Mouse (Mus musculus) hindbrain, embryonic 16.5 days (tissue): ENCODE measurements around the gene Il10rb. TPM values are rescaled to one million over a fixed set of nuclear protein-coding genes. Genes with fewer than 3 reads are reported as not detected.

Experiments used
- ATAC-seq: fragments of 200-750 bp; cut with Nextera tagmentation; 2 replicates; pipeline ENCODE4 v1.8.0; 2017; ENCODE audit warnings: moderate TSS enrichment, moderate library complexity
- H3K27ac ChIP-seq: fragments of 300-500 bp; sonication (generic); 2 replicates; pipeline ENCODE4 v1.5.1; 2014; ENCODE audit warnings: low read depth, mild to moderate bottlenecking, control low read depth, low read length, moderate library complexity
- H3K27me3 ChIP-seq: fragments of 300-500 bp; sonication (generic); replicated peaks from 2 replicates; pipeline ENCODE4 v1.6.1; 2014; ENCODE audit warnings: low read length; ENCODE audit not compliant: control insufficient read depth, insufficient read depth
- H3K36me3 ChIP-seq: fragments of 300-500 bp; sonication (generic); 2 replicates; pipeline ENCODE4 v1.6.1; 2014; ENCODE audit warnings: mild to moderate bottlenecking, low read length, moderate library complexity, mixed read lengths; ENCODE audit not compliant: control insufficient read depth, insufficient read depth
- H3K4me1 ChIP-seq: fragments of 300-500 bp; sonication (generic); 2 replicates; pipeline ENCODE4 v1.6.1; 2014; ENCODE audit warnings: low read depth, low read length; ENCODE audit not compliant: control insufficient read depth, insufficient read depth
- H3K4me2 ChIP-seq: fragments of 300-500 bp; sonication (generic); 2 replicates; pipeline ENCODE4 v1.6.1; 2014; ENCODE audit warnings: mild to moderate bottlenecking, low read length, control low read depth, moderate library complexity
- H3K4me3 ChIP-seq: fragments of 300-500 bp; sonication (generic); 2 replicates; pipeline ENCODE4 v1.5.1; 2014; ENCODE audit warnings: mild to moderate bottlenecking, low read length, control low read depth, moderate library complexity
- H3K9ac ChIP-seq: fragments of 300-500 bp; sonication (generic); 2 replicates; pipeline ENCODE4 v1.6.1; 2014; ENCODE audit warnings: low read depth, mild to moderate bottlenecking, control low read depth, low read length, moderate library complexity
- H3K9me3 ChIP-seq: fragments of 300-500 bp; sonication (generic); 2 replicates; pipeline ENCODE4 v1.6.1; 2014; ENCODE audit warnings: mild to moderate bottlenecking, low read length, moderate library complexity; ENCODE audit not compliant: control insufficient read depth
- WGBS: fragments of 180-500 bp; shearing (Covaris S2); extraction: QIAGEN DNeasy Blood & Tissue Kit; methylation state at CpG from one replicate; pipeline ENCODE4 v1.1.7; 2014; 5-methylcytosine and 5-hydroxymethylcytosine counted together
- polyA plus RNA-seq: library from polyadenylated mRNA; unstranded; fragments of >200 nt; fragmentation: Nextera tagmentation; extraction: Ambion mirVana; gene quantifications from 2 replicates; pipeline ENCODE4 v1.2.1, GENCODE M21; 2015

The Il10rb gene
- 14.8 and 16.7 TPM in 2 replicates for polyA plus RNA-seq

DNA sequence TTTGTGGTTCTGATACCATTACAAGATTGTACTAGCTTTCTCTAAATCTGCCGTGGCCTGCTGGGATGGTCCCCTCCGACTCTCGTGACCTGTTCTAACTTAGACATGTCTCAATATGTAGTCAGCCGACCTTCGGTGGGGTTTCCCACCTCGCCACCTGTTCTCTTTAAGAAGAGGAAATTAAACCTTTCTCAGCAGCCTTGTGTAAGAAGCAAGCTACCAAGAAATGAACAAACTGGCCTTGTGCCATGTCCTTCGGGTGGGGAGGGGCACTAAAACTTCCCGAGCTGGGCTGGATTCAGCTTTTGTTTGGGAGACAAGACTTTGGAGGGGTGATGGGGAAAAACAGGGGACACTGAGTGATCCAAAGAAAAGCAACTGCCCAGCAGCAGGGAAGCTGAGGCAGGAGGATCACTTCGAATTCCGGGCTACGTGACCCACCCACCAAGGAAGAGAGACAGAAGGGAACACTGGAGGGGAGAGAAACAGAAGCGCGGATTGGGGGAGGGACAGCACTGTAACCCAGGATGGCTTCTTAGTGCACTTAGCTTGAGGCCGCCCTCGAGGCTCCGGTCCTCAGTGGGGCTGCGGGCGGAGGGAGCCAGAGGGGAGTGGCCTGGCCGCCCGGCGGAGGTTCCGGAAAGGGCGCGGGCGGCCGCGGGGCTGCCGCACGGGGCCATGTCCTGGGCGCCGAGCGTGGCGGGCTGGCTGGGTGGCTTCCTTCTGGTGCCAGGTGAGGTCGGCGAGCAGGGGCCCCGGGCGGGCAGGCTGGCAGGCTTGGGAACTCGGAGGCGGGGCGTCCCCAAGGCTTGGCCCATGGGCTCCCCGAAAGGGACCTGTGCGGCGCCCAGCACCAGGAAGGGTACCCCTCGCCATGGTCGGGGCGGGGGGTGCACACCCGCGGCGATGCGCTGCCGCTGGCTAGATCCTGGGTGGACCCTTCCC, at the start of gene Il10rb:
Gene Il10rb, plus strand, starts transcription at position 525 of the 945 bp plus-strand sequence.
- peak within 1 kb of the TSS; percentile 61 for H3K27ac ChIP-seq
- H3K4me3 ChIP-seq, result peak within 1 kb of the TSS; percentile 73
- peak within 1 kb of the TSS; percentile 67 for H3K9ac ChIP-seq
- no peaks in the 10 kb centered on the region for H3K9me3 ChIP-seq
- peaks cover 6% of the 10 kb centered on the region; the same call in 1 of the 2 replicates for H3K36me3 ChIP-seq
- H3K27me3 ChIP-seq, result no peaks in the 10 kb centered on the region
- peak; percentile 80 for ATAC-seq
- H3K4me2 ChIP-seq, result peak within 1 kb of the TSS; percentile 88
- peaks cover 8% of the 10 kb centered on the region for H3K4me1 ChIP-seq
- WGBS, result 6% methylated on average over 42 of the region's 51 CpGs

DNA sequence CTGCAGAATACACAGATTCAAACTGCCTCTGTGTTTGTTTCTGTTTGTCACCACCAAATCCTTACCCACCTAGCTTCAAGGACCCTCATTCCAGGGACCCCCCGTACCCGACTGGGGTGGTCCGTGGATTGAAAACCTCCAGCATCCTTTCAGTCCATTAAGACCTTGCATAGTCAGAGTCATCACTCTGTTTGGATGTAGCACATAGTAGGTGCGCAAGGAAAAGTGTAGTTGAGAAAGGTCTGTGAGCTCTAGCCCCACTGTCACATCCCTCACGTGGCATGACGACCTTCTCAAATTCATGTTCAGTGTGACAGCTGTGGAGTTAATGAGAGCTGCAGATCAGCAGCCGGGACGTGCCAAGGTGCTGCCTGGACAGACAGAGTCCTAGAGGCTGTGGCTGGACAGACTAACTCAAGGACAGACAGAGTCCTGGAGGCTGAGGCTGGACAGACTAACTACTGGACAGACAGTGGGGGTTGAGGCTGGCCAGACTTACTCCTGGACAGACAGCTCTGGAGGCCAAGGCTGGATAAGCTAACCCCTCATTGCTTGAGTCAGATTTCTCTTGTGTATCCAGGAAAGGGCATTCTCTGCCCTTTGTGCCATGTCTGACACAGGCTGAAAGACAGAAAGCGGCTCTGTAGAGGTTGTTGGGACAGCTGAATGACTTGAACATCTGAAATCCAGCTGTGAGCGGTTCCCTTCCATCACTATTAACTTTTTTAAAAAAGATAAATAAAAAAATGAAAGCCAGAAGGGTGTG, 49.0 kb upstream of the Il10rb start:
- Histone ChIP-seq H3K27me3 (peaks cover 20% of the 10 kb centered on the region), H3K9me3 (no peaks in the 10 kb centered on the region), H3K4me3 (no peak overlapping the region), H3K4me1 (no peaks in the 10 kb centered on the region), H3K4me2 (no peak overlapping the region), H3K27ac (no peak overlapping the region), H3K36me3 (no peaks in the 10 kb centered on the region), H3K9ac (no peak overlapping the region)
- WGBS, result 71% methylated on average over 10 of the region's 10 CpGs
- no peak for ATAC-seq

DNA sequence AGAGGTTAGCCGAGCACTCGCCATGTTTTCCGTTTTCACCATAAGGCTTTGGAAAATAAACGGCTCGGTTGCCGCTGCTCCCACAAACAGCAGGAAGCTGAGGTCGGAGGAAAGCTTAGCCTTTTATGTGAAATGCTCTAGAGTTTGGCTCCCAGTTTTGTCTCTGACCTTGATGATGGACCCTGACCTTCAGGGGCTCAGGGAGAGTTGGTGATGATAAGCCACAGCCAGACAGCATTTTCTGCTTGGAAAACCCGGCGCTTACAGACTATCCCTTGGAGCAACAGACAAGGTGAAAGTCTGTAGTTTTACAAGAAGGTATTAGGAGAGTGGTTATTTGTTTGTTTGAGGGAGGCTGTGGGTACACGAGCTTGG, 48.5 kb upstream of the Il10rb start:
- no peaks in the 10 kb centered on the region for H3K36me3 ChIP-seq
- whole genome bisulfite sequencing, result 63% methylated on average over 10 of the region's 10 CpGs
- H3K4me3 ChIP-seq, result no peak overlapping the region
- H3K4me2 ChIP-seq, result no peak overlapping the region
- H3K27ac ChIP-seq, result no peak overlapping the region
- peaks cover 19% of the 10 kb centered on the region for H3K27me3 ChIP-seq
- peaks cover 2% of the 10 kb centered on the region; the same call in 1 of the 2 replicates for H3K4me1 ChIP-seq
- H3K9ac ChIP-seq, result no peak overlapping the region
- no peaks in the 10 kb centered on the region for H3K9me3 ChIP-seq
- no peak for ATAC-seq

DNA sequence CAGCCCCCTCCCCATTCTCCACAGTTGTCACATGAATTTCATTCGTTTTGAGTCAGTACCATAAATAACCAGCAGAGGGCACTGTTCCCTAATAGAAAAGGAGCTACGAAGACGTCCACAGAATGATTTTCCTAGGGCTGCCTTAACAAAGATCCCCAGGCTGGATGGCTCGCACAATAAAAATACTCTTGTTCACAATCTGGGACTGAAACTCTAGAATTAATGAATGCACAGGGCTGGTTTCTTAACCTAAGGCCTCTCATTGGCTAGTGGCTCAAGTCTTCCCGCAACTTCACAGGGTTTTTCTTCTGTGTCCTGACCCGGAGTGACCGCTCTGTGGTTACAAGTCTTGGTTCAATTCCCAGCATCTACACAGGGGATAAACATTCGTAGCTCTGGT, 47.4 kb upstream of the Il10rb start:
- H3K4me2 ChIP-seq, result no peak overlapping the region
- no peak overlapping the region for H3K27ac ChIP-seq
- H3K4me1 ChIP-seq, result peaks cover 5% of the 10 kb centered on the region; the same call in 1 of the 2 replicates
- H3K36me3 ChIP-seq, result no peaks in the 10 kb centered on the region
- no peak overlapping the region for H3K9ac ChIP-seq
- no peak overlapping the region for H3K4me3 ChIP-seq
- peak; percentile 50; the same call in 1 of the 2 replicates for ATAC-seq
- H3K27me3 ChIP-seq, result peaks cover 9% of the 10 kb centered on the region
- no peaks in the 10 kb centered on the region for H3K9me3 ChIP-seq
- WGBS, result 34% methylated on average over 8 of the region's 8 CpGs

DNA sequence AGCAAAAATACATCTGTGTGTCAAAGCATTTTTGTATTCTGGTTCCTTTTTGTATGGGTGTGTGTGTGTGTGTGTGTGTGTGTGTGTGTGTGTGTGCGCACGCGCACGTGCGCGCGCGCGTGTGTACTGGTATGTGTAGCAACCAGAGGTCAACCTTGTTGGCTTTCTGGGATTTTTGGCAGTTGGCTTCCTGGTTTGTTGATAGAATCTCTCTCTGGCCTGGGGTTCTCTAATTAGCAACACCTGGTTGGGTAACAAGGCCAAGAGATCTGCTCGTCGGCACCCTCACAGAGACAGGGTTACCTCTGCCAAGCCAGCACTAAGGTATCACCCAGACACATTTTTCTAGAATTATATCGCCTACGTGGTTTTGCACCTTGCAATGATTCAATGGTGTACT, 46.4 kb upstream of the Il10rb start:
- Histone ChIP-seq H3K27ac (no peak overlapping the region), H3K4me1 (peaks cover 5% of the 10 kb centered on the region; the same call in 1 of the 2 replicates), H3K9ac (no peak overlapping the region), H3K27me3 (peaks cover 6% of the 10 kb centered on the region; the same call in 1 of the 2 replicates), H3K4me3 (no peak overlapping the region), H3K9me3 (no peaks in the 10 kb centered on the region), H3K36me3 (no peaks in the 10 kb centered on the region), H3K4me2 (no peak overlapping the region)
- WGBS, result 95% methylated on average over 13 of the region's 13 CpGs
- ATAC-seq, result no peak

DNA sequence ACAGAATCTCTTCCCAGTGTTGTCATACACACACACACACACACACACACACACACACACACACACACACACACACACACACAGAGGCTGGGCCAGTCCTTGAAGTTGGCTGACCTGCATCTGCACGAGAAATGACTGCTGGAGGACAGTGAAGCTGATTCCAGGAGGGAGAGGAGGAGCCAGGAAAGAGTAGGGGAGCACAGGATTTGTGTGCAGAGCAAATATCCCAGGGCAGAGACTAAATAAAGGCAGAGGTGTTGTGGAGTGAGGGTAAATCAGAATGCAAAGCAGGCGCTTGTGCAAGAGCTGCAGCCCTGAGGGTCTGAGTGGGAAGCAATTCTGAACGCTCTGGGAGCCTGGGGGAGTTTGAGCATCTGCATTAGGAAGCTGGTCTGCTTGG, 45.8 kb upstream of the Il10rb start:
- Histone ChIP-seq H3K4me1 (peaks cover 5% of the 10 kb centered on the region; the same call in 1 of the 2 replicates), H3K4me3 (no peak overlapping the region), H3K36me3 (no peaks in the 10 kb centered on the region), H3K27ac (no peak overlapping the region), H3K27me3 (peaks cover 2% of the 10 kb centered on the region; the same call in 1 of the 2 replicates), H3K9me3 (no peaks in the 10 kb centered on the region), H3K9ac (no peak overlapping the region), H3K4me2 (no peak overlapping the region)
- 54% methylated on average over 3 of the region's 3 CpGs for WGBS
- ATAC-seq, result no peak

DNA sequence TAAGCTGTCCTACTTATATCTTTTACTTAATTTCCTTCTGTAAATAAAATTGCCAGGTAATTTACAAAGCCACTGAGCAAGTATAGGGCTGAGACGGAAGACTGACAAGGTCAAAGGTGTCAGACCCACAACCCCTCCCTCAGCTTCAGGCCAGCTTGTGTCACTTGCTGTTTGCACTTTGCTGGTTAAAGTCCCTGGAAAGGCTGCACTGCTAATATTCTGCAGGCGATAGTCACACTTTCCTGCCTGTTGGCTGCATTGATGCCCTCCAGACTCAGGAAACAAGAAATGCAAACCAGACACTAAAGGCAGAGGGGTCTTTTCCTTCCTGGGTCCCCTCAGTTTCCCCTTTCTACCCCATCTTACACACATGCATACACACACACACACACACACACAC, 44.0 kb upstream of the Il10rb start:
- H3K4me2 ChIP-seq, result no peak overlapping the region
- H3K36me3 ChIP-seq, result no peaks in the 10 kb centered on the region
- H3K4me1 ChIP-seq, result peaks cover 5% of the 10 kb centered on the region; the same call in 1 of the 2 replicates
- no peaks in the 10 kb centered on the region for H3K9me3 ChIP-seq
- no peak overlapping the region for H3K4me3 ChIP-seq
- no peak overlapping the region for H3K27ac ChIP-seq
- WGBS, result 78% methylated on average over 2 of the region's 2 CpGs
- H3K9ac ChIP-seq, result no peak overlapping the region
- ATAC-seq, result no peak
- H3K27me3 ChIP-seq, result peaks cover 2% of the 10 kb centered on the region; the same call in 1 of the 2 replicates

DNA sequence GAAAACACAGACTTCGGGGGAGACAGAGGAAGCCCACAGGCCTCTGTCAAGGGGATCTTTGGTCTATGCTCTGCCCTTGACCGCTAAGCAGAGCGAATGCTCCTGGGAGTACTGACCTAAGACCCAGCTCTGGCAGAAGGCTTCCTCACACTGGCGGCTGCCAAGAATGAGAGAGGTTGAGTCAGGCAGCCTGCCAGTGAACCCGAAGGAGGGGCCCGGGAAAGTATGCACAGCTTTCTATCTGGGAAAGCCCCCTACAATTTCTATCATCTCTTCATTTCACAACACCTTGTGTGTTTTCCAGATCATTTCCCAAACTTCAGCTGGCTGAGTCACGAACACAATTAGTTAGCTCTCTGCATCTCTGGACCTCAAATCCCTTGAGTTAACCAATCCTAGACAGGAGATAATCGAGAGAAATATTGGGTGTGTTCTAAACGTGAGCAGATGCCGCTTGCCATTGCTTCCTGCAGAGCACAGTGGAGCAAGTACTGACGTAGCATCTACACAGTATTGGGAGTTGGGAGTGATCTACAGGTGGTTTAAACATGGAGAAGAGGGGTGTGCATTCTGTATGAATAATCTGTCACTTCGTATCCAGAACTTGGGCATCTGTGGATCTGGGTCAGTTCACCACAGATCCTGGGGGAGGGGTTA, 43.2 kb upstream of the Il10rb start:
- Histone ChIP-seq H3K4me1 (peaks cover 5% of the 10 kb centered on the region; the same call in 1 of the 2 replicates), H3K27ac (peak overlapping the region; percentile 24; the same call in 1 of the 2 replicates), H3K27me3 (no peaks in the 10 kb centered on the region), H3K4me3 (no peak overlapping the region), H3K9ac (no peak overlapping the region), H3K4me2 (no peak overlapping the region), H3K9me3 (no peaks in the 10 kb centered on the region), H3K36me3 (no peaks in the 10 kb centered on the region)
- ATAC-seq, result no peak
- 60% methylated on average over 12 of the region's 12 CpGs for WGBS
